Mouse (Mus musculus): ENCODE measurements around the gene BC048403.

- no peak for TF ChIP-seq CTCF (conservative IDR thresholded peaks at IDR 0.05; ENCODE audit: low read length)
- no peak for TF ChIP-seq NANOG (IDR thresholded peaks at IDR 0.05; ENCODE audit: borderline replicate concordance, low read length)
Observed at GRCm38 (mm10) chr10:121739548-121740505, at the start of gene BC048403.

Data from E14TG2a.4 (cell line).